Mouse (Mus musculus) neural tube, embryonic 14.5 days (tissue): Measurements from ENCODE around the gene Wnt10a. TPM values are rescaled to one million over a fixed set of nuclear protein-coding genes. Genes with fewer than 3 reads are reported as not detected.

ENCODE experiments used
- ATAC-seq: fragments of 200-750 bp; cut with Nextera tagmentation; 2 replicates; pipeline ENCODE4 v1.8.0; 2017; ENCODE audit warnings: low read depth, mild to moderate bottlenecking, moderate TSS enrichment, moderate library complexity
- H3K27ac ChIP-seq: fragments of 300-500 bp; sonication (generic); 2 replicates; pipeline ENCODE4 v1.5.1; 2014; ENCODE audit warnings: low read depth, mild to moderate bottlenecking, control low read depth, low read length, moderate library complexity, mixed read lengths
- H3K27me3 ChIP-seq: fragments of 300-500 bp; sonication (generic); 2 replicates; pipeline ENCODE4 v1.6.1; 2014; ENCODE audit warnings: low read length; ENCODE audit not compliant: control insufficient read depth, insufficient read depth
- H3K36me3 ChIP-seq: fragments of 300-500 bp; sonication (generic); 2 replicates; pipeline ENCODE4 v1.6.1; 2014; ENCODE audit warnings: low read length, mixed read lengths; ENCODE audit not compliant: control insufficient read depth, insufficient read depth
- H3K4me1 ChIP-seq: fragments of 300-500 bp; sonication (generic); 2 replicates; pipeline ENCODE4 v1.6.1; 2014; ENCODE audit warnings: low read length; ENCODE audit not compliant: control insufficient read depth, insufficient read depth
- H3K4me2 ChIP-seq: fragments of 300-500 bp; sonication (generic); 2 replicates; pipeline ENCODE4 v1.6.1; 2014; ENCODE audit warnings: mild to moderate bottlenecking, low read depth, low read length, control low read depth
- H3K4me3 ChIP-seq: fragments of 300-500 bp; sonication (generic); 2 replicates; pipeline ENCODE4 v1.5.1; 2014; ENCODE audit warnings: low read depth, low read length, control low read depth, mixed read lengths
- H3K9ac ChIP-seq: fragments of 300-500 bp; sonication (generic); replicated peaks from 2 replicates; pipeline ENCODE4 v1.6.1; 2014; ENCODE audit warnings: low read depth, mild to moderate bottlenecking, control low read depth, low read length, mixed read lengths
- H3K9me3 ChIP-seq: fragments of 300-500 bp; sonication (generic); 2 replicates; pipeline ENCODE4 v1.6.1; 2016; ENCODE audit warnings: low read length; ENCODE audit not compliant: control insufficient read depth
- WGBS: fragments of 180-500 bp; shearing (Covaris S2); extraction: QIAGEN DNeasy Blood & Tissue Kit; methylation state at CpG from one replicate; pipeline ENCODE4 v1.1.7; 2014; 5-methylcytosine and 5-hydroxymethylcytosine counted together
- polyA plus RNA-seq: library from polyadenylated mRNA; unstranded; fragments of >200 nt; fragmentation: Nextera tagmentation; extraction: Ambion mirVana; gene quantifications from 2 replicates; pipeline ENCODE4 v1.2.1, GENCODE M21; 2014

The Wnt10a gene
- polyA plus RNA-seq = not detected in 2 replicates

- Histone ChIP-seq H3K36me3 (no peaks in the 10 kb centered on the region), H3K9me3 (no peaks in the 10 kb centered on the region), H3K4me3 (peak within 1 kb of the TSS; percentile 20), H3K9ac (0 out of 2 replicates have a peak within 1 kb of the TSS, but pooled peaks have one; percentile 21), H3K4me1 (peaks cover 19% of the 10 kb centered on the region), H3K27ac (no peak within 1 kb of the TSS), H3K4me2 (peak within 1 kb of the TSS; percentile 46), H3K27me3 (peaks cover 51% of the 10 kb centered on the region)
- no peak for ATAC-seq
- under 1% methylated on average over 11 of the region's 11 CpGs for WGBS
Measured at GRCm38 (mm10) chr1:74791249-74791648, at the start of gene Wnt10a. Gene Wnt10a, plus strand, starts transcription at chr1:74791516.

GRCm38 (mm10) chr1:74747335-74747734 lies 44.0 kb upstream of the Wnt10a start:
- ATAC-seq = no peak
- Histone ChIP-seq H3K4me3 (no peak overlapping the region), H3K27me3 (0 out of 2 replicates have a peak, but pooled peaks cover 3% of the 10 kb centered on the region), H3K4me1 (0 out of 2 replicates have a peak, but pooled peaks cover 3% of the 10 kb centered on the region), H3K27ac (no peak overlapping the region), H3K9me3 (no peaks in the 10 kb centered on the region), H3K4me2 (no peak overlapping the region), H3K36me3 (no peaks in the 10 kb centered on the region), H3K9ac (no peak overlapping the region)
- WGBS = 85% methylated on average over 5 of the region's 5 CpGs

- Histone ChIP-seq H3K4me1 (0 out of 2 replicates have a peak, but pooled peaks cover 3% of the 10 kb centered on the region), H3K4me2 (0 out of 2 replicates have a peak within 1 kb of the TSS, but pooled peaks have one; percentile 21), H3K36me3 (no peaks in the 10 kb centered on the region), H3K27me3 (0 out of 2 replicates have a peak, but pooled peaks cover 3% of the 10 kb centered on the region), H3K4me3 (no peak within 1 kb of the TSS), H3K27ac (no peak within 1 kb of the TSS), H3K9me3 (no peaks in the 10 kb centered on the region), H3K9ac (no peak within 1 kb of the TSS)
- ATAC-seq = peak; percentile 56; the same call in 1 of the 2 replicates
- WGBS = 10% methylated on average over 30 of the region's 30 CpGs
Measured at GRCm38 (mm10) chr1:74748643-74749271, 42.6 kb upstream of the Wnt10a start, which contains the start of gene Prkag3. Gene Prkag3, minus strand, starts transcription at chr1:74749221.

GRCm38 (mm10) chr1:74749301-74749700 lies 42.0 kb upstream of the Wnt10a start:
- WGBS = 78% methylated on average over 7 of the region's 7 CpGs
- Histone ChIP-seq H3K36me3 (no peaks in the 10 kb centered on the region), H3K9ac (no peak overlapping the region), H3K4me2 (no peak overlapping the region), H3K4me3 (no peak overlapping the region), H3K4me1 (0 out of 2 replicates have a peak, but pooled peaks cover 3% of the 10 kb centered on the region), H3K27me3 (0 out of 2 replicates have a peak, but pooled peaks cover 3% of the 10 kb centered on the region), H3K27ac (no peak overlapping the region), H3K9me3 (no peaks in the 10 kb centered on the region)
- no peak for ATAC-seq

GRCm38 (mm10) chr1:74750683-74751082 lies 40.6 kb upstream of the Wnt10a start:
- ATAC-seq = no peak
- Histone ChIP-seq H3K4me2 (no peak overlapping the region), H3K27me3 (0 out of 2 replicates have a peak, but pooled peaks cover 3% of the 10 kb centered on the region), H3K4me3 (no peak overlapping the region), H3K27ac (no peak overlapping the region), H3K9ac (no peak overlapping the region), H3K36me3 (no peaks in the 10 kb centered on the region), H3K9me3 (no peaks in the 10 kb centered on the region), H3K4me1 (0 out of 2 replicates have a peak, but pooled peaks cover 3% of the 10 kb centered on the region)
- 75% methylated on average over 4 of the region's 4 CpGs for WGBS

GRCm38 (mm10) chr1:74752150-74752549 lies 39.2 kb upstream of the Wnt10a start:
- no peaks in the 10 kb centered on the region for H3K9me3 ChIP-seq
- H3K27ac ChIP-seq = no peak overlapping the region
- no peak overlapping the region for H3K4me3 ChIP-seq
- WGBS = 84% methylated on average over 8 of the region's 8 CpGs
- no peak overlapping the region for H3K4me2 ChIP-seq
- H3K4me1 ChIP-seq = 0 out of 2 replicates have a peak, but pooled peaks cover 3% of the 10 kb centered on the region
- no peak overlapping the region for H3K9ac ChIP-seq
- H3K27me3 ChIP-seq = 0 out of 2 replicates have a peak, but pooled peaks cover 3% of the 10 kb centered on the region
- ATAC-seq = no peak
- H3K36me3 ChIP-seq = no peaks in the 10 kb centered on the region

- H3K36me3 ChIP-seq = no peaks in the 10 kb centered on the region
- 95% methylated on average over 3 of the region's 3 CpGs for WGBS
- H3K4me1 ChIP-seq = 0 out of 2 replicates have a peak, but pooled peaks cover 3% of the 10 kb centered on the region
- no peak for ATAC-seq
- no peak overlapping the region for H3K4me2 ChIP-seq
- H3K9me3 ChIP-seq = no peaks in the 10 kb centered on the region
- no peak overlapping the region for H3K27ac ChIP-seq
- H3K9ac ChIP-seq = no peak overlapping the region
- 0 out of 2 replicates have a peak, but pooled peaks cover 3% of the 10 kb centered on the region for H3K27me3 ChIP-seq
- H3K4me3 ChIP-seq = no peak overlapping the region
Measured at GRCm38 (mm10) chr1:74752833-74753232, 38.5 kb upstream of the Wnt10a start.

GRCm38 (mm10) chr1:74753266-74753974 lies 37.9 kb upstream of the Wnt10a start:
- no peaks in the 10 kb centered on the region for H3K36me3 ChIP-seq
- no peaks in the 10 kb centered on the region for H3K9me3 ChIP-seq
- no peak overlapping the region for H3K27ac ChIP-seq
- 0 out of 2 replicates have a peak, but pooled peaks cover 3% of the 10 kb centered on the region for H3K27me3 ChIP-seq
- H3K4me1 ChIP-seq = 0 out of 2 replicates have a peak, but pooled peaks cover 3% of the 10 kb centered on the region
- H3K4me3 ChIP-seq = no peak overlapping the region
- H3K9ac ChIP-seq = no peak overlapping the region
- H3K4me2 ChIP-seq = no peak overlapping the region
- 86% methylated on average over 8 of the region's 8 CpGs for WGBS
- ATAC-seq = no peak
